Mouse (Mus musculus): ENCODE data around the gene Csrnp1.

Gene Csrnp1

GRCm38 (mm10) chr9:119941407-119941806, 43.1 kb downstream of the Csrnp1 start:
- DNase-seq: no peak

DNA sequence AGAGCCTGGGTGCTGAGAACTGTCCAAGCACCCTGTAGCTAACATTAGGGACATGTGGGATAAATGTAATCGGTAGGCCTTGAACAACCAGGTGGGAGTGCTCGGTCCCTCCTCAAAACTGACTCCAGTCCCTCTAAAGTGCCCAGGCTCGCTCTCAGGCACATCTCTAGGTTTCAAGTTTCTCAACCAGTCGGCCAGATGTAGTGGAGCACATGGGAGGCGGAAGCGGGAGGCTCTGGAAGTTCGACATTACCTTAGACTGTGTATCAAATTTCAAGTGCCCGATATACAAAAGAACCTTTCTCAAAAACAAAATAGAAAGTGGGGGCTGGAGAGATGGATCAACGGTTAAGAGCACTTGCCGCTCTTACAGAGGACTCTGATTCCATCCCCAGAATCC, 44.8 kb downstream of the Csrnp1 start:
- DNase-seq: no peak

DNA sequence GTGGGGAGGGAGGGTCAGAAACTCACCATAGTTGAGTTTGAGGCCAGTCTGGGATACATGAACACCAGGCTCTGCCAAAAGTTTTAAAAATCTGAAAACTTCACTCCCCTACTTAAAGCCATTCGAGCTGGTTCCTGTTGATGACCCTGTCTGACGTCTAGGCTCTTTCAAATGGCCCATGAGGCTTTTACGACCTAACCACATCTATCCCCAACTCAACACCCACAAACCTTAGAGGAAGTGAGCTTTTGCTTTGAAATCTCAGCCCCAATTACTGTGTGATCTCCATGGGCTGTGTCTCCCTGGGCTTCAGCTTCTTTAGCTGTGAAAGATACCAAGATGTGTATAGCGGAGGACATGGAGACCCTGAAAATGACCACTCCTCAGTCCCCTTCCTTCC, 46.0 kb downstream of the Csrnp1 start:
- no peak for DNase-seq

GRCm38 (mm10) chr9:119937005-119937773, 47.3 kb downstream of the Csrnp1 start, which contains the start of the genes Gorasp1 and Ttc21a:
TSS of gene Gorasp1 (minus strand) at chr9:119937565.
TSS of gene Ttc21a (plus strand) at chr9:119937606.
- DNase-seq: peak; percentile 99

DNA sequence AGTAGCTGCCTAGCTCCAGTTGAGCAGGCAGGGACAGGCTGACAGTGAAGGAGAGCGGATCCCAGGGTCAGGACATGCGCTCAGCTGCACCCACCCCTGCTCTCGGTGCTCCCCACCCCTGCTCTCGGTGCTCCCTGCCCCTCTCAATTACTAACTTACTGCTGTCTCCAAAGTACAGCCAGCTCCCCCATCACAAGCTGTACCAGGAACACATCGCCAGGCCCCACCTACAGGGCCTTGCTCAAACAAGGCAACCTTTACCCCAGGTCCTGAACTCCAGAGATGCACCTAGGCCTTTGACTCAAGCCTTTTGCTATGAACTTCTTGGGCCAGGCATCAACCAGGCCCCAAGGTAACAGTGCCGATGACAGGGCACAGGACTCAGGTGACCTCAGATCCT, 50.8 kb downstream of the Csrnp1 start:
- DNase-seq: no peak

DNA sequence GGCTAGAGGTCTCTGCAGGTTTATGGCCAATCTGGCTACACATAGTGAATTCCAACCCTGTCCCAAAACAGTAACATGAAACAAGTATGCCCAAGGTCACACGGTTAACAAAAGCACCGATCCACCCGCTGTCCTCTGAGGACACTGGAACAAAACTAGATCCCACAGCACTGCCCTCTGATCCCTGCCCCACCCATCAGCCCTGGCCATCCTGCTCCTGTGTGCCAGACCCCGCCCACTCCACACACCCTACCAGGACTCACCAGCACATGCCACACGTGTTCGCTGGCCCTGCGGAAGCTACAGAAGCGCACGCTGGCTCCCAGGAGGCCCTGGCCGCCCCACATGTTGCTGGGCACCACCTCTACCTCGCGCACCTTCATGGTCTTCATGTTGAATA, 52.1 kb downstream of the Csrnp1 start:
- peak; percentile 95 for DNase-seq

DNA sequence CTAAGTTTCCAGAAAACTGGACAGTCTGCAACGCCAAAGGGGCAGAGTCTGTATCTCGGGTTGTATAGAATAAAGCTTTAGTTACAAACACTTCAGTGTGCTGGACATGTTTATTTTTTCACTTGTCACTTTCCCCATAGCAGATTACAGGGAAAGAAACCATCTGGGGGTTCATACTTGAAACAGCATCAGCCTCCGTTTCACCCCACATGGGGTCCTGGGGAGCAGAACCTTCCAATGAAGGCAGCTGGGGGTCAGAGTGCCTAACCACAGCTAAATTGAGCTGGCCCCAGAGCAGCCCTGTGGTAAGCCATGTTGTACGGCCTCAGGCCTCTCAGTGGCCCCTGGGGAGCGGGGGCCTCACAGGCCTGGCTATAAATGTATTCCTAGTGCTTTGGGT, 58.0 kb downstream of the Csrnp1 start:
- DNase-seq: no peak

- DNase-seq: no peak
Measured at GRCm38 (mm10) chr9:119925729-119926128, 58.7 kb downstream of the Csrnp1 start.

- DNase-seq: no peak
Measured at GRCm38 (mm10) chr9:119925120-119925657, 59.3 kb downstream of the Csrnp1 start.

GRCm38 (mm10) chr9:119923462-119923861, 61.0 kb downstream of the Csrnp1 start:
- no peak for DNase-seq
